Mouse (Mus musculus) kidney, postnatal 36 days (tissue): ENCODE measurements at regions not wholly inside any gene's neighbourhood (a gene's known extent, or its start where the extent isn't known, plus 50 kb on each side); places are given as distances from the start of the nearest gene placed in this dataset.

ENCODE experiments used
- DNase-seq, 2 experiments: peaks; one replicate each; pipeline ENCODE4 v3.0.0; 2021 to 2022; ENCODE audit warnings: mixed read lengths in 2 of 2

GRCm38 (mm10) chr5:4498425-4498824 lies 259.4 kb downstream of the Fzd1 start:
- no peak for DNase-seq

DNA sequence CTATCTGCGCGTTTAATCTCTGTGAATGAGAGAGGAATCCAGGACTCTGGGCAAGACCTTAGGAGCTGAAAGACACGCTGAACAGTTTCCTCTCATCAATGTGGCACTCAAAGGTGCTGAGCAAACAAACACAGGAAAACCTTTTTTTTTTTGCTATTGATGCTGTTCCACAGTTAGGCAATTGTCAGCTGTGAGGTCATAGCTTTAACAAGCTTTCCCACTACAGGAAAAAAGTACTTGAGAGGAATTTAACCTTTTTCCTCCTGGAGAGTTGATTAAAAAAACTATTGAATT lies 261.0 kb downstream of the Fzd1 start:
- DNase-seq = peak in 1 of 2 experiments; percentile 2

GRCm38 (mm10) chr5:4496132-4496906 lies 261.5 kb downstream of the Fzd1 start:
- DNase-seq = peak; percentile 4 to 9

- DNase-seq = no peak
Observed at GRCm38 (mm10) chr5:4495482-4495881, 262.4 kb downstream of the Fzd1 start.

- DNase-seq = no peak
Observed at GRCm38 (mm10) chr5:4486391-4487132, 271.3 kb downstream of the Fzd1 start.

DNA sequence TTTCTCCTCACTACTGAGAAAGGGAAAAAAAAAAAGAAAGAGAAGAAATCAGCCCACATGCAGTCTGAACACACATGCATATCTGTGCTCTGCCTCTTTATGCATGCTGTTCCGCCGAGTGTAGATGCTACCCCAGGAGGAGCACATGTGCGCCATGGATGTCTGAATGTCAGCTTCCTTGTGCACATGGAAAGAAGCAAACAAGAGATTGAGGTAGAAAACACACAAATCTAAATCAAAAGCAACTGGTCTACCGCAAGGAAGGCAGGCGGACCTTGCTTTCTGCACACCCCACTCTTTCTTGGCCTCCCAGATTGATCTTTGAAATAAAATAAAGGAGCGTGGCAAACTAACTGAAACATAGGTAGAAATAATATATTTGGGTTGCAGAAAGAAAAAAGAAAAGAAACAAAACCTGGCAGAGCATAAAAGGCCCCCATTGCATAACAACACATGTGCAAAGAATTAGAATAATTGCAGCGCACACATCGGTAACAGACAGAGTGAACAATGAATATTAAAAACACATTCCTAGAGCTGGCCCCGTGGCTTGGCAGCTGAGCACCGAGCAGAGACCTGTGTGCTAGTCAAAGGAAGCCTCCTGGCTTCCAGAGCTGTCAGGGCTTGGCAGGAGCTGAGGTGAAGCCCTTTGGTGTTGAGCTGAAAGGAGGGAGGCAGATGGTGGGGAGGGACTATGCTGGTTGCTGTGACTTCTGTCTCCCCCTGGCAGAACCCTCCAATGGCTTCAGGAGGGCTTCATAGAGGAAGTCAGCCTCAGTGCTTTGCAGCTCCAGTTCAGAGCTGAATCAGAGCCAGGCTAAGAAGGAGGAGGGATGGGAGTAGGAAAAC lies 272.1 kb downstream of the Fzd1 start:
- no peak for DNase-seq

- no peak for DNase-seq
Observed at GRCm38 (mm10) chr5:4484780-4485179, 273.1 kb downstream of the Fzd1 start.

- no peak for DNase-seq
Observed at GRCm38 (mm10) chr5:4484151-4484550, 273.7 kb downstream of the Fzd1 start.

- no peak for DNase-seq
Observed at GRCm38 (mm10) chr5:4474255-4474654, 282.1 kb downstream of the Mterf1b start.
